Mouse (Mus musculus) gonadal fat pad, adult 2 months (tissue): Measurements from ENCODE around the gene Spg11. TPM values are rescaled to one million over a fixed set of nuclear protein-coding genes. Genes with fewer than 3 reads are reported as not detected.

Experiments
- DNase-seq: peaks from one replicate; pipeline ENCODE4 v3.0.0-alpha.2; 2012; ENCODE audit warnings: low read depth
- polyA plus RNA-seq: library from polyadenylated mRNA; depleted of rRNA; stranded (reverse); fragments of >200 nt; gene quantifications from 2 replicates; pipeline ENCODE4 v1.2.3, GENCODE M21; 2012; rRNA removed

The Spg11 gene
- polyA plus RNA-seq, result 12.1 and 17.1 TPM in 2 replicates

- peak; percentile 63 for DNase-seq
These were observed at the start of gene Spg11 for GRCm38 (mm10) chr2:122117961-122118958. Gene Spg11, minus strand, starts transcription at chr2:122118386.

DNA sequence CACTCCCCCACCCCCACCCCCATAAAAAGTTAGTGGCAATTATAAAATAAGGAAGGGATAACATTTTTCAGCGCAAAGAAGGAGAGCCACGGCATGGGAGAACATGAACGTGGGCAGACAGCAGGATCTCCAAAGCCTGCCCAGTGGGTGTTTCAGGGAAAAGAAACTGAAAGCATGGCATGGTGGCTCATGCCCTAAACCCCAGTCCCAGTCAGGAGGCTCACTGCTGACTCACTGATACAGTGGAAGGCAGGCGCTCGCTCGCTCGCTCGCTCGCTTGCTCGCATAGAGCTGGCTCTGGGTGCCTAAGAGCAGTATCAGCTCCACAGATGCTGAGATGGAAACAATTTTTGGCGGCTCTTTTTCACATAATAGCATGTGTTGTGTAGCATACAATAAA is 46.1 kb upstream of the Spg11 start:
- no peak for DNase-seq

DNA sequence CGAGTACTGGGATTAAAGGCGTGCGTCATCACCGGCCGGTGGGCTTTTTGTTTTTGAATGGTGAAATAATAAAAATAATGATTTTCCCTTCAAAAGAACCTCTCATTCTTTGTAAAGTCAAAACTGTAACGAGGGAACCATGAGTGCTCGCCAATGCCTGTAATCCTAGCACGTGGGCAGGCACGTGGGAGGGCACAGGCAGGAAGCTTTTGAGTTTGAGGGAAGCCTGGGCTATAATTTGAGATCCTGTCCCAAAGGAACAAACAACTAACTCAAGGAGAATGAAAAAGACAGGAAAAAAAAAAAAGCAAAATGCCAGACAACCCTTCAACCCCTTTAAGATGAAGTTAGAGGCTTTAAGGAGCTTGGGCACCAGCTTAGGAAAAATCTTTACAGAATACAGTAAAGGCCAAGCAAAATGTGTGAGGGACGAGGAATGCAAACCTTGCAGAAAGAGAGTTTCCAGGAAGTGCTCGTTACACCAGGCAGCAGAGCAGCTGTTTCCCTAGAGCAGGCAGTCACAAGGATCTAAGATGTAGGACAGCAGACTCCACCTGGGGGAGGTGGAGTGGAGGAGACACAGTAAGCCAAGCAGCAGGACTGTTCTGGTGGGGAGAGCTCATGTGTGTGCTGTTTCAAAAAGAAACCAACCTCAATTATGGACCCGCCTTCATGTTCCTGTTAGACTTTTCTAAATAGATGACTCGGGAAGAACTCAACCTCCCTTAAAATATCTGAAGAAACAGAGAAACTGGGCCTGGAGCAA is 45.4 kb upstream of the Spg11 start:
- no peak for DNase-seq

DNA sequence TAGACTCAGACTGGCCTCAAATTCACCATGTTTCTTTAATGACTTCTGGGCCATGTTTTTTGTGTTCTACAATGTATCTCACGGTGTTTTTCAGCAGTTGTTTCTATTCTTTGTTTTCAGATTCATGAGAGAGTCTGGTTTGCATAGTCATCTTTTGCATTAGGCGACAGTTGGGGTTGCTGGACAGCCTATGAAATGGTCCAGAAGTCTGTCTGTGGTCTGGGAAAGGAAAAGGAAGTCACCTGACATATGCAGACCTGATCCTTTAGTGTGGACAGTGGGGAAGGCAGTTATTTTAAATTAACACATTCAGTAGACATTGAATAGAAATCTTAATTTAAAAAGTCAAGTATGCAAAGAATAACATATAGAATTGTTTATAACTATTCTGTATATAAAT is 44.3 kb upstream of the Spg11 start:
- DNase-seq, result no peak

DNA sequence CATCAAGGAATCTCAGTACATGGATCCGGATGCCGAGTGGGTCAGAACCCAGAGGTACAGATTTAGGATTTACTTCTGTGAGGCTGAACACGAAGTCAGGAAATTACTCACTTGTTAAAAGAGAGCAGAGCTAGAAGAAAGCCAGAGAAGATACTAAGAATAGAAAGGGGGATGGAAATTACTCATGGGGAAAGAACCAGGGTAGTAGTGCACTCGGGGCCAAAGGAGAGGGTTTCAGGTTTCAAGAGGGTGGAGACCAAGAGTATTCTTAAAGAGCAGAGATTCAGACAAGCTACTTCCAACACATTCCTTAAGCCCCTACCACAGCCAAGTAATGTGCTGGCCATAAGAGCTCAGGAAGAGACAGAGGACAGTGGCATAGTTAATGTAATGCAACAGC is 43.4 kb upstream of the Spg11 start:
- DNase-seq, result no peak

DNA sequence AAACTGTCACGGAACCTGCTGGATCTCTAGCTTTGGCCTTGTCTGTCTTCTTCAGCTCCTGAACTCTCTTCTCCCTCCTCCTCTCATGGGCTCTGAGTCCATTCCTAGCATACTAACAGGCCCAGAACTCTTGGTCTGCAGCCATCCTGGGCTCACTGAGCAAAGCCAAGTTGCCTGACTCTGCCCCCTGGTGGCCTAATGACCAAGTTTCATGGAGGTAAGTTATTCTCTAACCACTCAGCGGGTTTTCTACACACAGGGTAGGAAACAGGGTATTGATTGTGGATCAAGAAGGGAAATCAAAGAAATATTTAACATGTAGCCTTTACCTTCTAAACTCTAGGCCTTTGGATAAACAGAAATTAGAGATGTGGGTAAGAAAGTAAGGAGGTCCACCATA is 42.5 kb upstream of the Spg11 start, which contains the start of gene Trim69:
Trim69 (plus strand) TSS at position 21 of the 400 bp plus-strand sequence.
- DNase-seq, result no peak

DNA sequence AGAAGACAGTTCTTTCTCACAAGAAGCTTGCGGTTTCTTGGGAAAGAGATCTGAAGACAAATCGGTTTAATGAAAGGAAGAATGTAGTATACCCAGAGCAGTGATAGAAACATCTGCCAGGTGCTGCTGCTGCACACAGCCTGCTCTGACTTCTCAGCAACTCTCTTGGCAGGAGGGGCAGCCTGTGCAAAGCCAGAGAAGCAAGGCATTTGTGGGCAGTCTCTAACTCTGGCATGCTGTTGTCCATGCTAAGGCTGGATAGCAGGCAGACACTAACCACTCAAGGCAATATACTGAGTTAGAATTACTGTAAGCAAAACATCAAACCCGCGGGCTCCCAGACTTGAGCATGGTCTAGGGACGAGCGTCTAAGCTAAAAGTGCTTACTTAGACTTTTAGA is 41.5 kb upstream of the Spg11 start:
- no peak for DNase-seq

DNA sequence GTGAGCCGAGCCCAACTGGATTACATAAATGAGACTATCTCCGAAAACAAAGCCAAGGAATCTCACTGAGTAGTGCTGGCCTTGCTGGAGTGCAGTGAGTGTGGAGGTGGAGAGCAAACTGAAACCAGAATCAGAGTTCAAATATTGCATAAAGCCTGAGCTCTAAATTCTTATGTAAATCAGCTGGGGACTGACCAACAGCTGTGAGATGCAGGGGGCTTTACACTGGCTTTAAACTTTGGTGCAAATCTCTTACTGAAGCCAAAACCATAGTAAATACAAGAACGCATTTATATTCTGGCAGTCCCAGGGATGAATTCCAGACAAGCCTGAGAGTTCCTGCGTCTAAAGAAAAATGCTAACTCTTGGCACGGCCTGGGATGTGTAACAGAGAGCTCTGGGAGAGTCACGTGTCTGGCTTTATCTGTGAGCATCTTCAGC is 40.2 kb upstream of the Spg11 start:
- DNase-seq, result no peak

GRCm38 (mm10) chr2:122157561-122157960 is 39.4 kb upstream of the Spg11 start:
- DNase-seq, result no peak

DNA sequence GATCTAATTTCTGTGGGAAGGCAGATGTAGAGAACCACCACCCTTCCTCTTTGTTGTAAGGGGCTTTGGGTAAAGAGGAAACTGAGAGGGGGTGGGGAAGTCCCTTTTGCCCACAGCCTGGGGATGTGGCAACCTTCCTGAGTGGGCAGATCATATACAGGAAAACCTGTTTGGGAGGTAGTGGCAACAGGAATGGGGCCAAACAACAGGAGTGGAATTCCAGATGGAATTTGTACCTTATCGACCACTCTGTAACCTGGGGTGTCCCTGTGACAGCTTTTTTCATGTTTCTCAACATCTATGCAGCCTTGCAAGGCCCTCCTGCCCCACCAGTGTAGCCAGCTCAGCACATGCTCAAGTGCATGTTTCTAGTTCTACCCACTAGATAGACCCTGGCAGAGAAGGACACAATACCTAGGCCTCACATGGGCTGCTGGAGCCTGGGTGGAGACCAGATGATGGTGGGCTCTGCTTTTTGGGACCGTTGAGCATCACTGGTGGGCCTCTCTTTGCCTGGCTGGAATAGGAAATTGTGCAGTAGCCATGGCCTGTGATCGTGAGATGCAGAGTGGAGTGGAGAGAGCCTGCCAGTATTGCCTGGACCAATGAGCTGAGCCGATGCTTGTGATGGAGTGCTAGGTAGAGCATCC is 38.0 kb upstream of the Spg11 start:
- no peak for DNase-seq

DNA sequence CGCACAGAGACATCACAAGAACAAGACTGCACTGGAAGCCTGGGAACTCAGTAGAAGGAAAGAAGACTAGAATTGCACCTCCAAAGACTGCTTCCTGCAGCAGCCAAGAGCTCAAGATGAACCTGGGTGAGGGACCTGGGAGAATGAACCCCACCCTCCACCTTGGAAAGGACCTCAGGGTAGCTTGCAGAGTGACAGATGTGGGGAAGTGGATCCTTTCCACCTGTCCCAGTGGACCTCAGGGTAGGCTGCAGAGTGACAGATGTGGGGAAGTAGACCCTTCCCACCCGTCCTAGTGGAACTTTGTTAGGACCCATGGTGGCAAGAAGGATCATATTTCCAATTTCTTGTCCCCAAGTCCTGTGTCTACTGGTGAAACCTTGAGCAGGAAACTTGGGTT is 37.1 kb upstream of the Spg11 start:
- DNase-seq, result no peak

DNA sequence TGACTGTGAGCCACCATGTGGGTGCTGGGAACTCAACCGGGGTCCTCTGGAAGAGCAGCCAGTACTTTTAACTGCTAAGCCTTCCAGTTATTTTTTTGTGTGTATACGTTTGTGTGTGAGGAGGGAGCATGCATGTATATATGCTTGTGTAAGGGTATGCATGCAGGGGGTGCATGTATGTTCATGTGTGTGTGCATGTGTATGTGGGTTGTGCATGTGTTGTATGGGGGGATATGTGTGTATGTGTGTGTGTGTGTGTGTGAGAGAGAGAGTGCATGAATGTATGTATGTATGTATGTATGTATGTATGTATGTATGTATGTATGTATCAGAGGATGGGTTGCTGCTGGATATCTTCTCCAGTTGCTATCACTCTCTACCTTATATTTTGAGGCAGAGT is 36.3 kb upstream of the Spg11 start:
- DNase-seq, result no peak

- DNase-seq, result no peak
These were observed 35.6 kb upstream of the Spg11 start for GRCm38 (mm10) chr2:122153681-122154365.

DNA sequence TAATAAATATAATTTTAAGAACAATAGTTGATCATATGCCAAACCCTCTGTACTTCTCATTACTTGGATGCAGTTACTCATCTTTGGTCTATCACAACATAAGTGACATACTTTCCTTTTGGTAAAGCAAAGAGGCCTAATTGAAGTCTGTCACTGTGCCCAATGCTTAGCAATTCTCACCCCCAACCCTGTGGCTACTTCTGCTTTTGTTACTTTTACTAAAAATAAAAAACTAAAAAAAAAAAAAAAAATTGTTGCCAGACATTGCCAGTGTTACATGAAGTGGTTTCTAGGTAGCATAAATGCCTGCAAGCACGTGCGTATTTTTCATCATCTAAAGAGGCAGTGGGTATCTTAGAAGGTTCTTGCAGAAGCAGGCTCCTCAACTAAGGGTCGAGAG is 34.7 kb upstream of the Spg11 start:
- no peak for DNase-seq

GRCm38 (mm10) chr2:122151221-122151620 is 33.0 kb upstream of the Spg11 start:
- DNase-seq, result no peak

GRCm38 (mm10) chr2:122149716-122150115 is 31.5 kb upstream of the Spg11 start:
- DNase-seq, result no peak

- no peak for DNase-seq
These were observed 31.1 kb upstream of the Spg11 start for GRCm38 (mm10) chr2:122149316-122149715.

GRCm38 (mm10) chr2:122148242-122148917 is 30.2 kb upstream of the Spg11 start:
- DNase-seq, result no peak

GRCm38 (mm10) chr2:122147508-122148241 is 29.5 kb upstream of the Spg11 start, which contains the start of gene B2m:
Gene B2m, plus strand, starts transcription at chr2:122147686.
- DNase-seq, result no peak

DNA sequence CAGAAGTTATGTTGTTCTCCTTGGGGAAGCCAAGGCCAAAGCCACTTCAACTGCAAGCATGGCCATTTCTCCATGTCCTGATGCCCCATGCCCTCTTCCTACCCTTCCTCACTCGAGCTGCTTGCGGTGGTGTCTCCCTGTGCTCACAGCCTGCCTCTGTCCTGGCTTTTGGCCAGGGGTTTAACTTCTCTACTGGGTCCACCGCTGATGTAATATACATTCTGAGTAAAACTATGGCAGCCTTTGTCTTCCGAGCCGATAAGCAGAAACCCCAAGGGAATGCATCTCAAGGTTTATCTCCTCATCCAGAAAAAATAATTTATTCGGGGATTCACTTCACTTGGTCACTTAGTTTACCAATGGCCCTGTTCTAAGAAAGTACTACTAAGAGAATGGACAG is 28.5 kb upstream of the Spg11 start:
- DNase-seq, result no peak
